Mouse (Mus musculus) heart, embryonic 16.5 days (tissue): ENCODE results near the gene Tex35. TPM values are rescaled to one million over a fixed set of nuclear protein-coding genes. Genes with fewer than 3 reads are reported as not detected.
A peak's percentile ranks its signal among the peaks of the same experiment; 100 is the strongest.

Experiments used
- ATAC-seq: fragments of 200-750 bp; cut with Nextera tagmentation; replicated peaks from 2 replicates; pipeline ENCODE4 v1.8.0; 2017; ENCODE audit warnings: moderate number of reproducible peaks; ENCODE audit not compliant: insufficient read depth, low FRiP score; ENCODE audit errors: extremely low read depth
- H3K27ac ChIP-seq: fragments of 300-500 bp; sonication (generic); 2 replicates; pipeline ENCODE4 v1.5.1; 2014; ENCODE audit warnings: mild to moderate bottlenecking, low read length, control low read depth, moderate library complexity
- H3K27me3 ChIP-seq: fragments of 300-500 bp; sonication (generic); 2 replicates; pipeline ENCODE4 v1.6.1; 2014; ENCODE audit warnings: low read length, mixed read lengths; ENCODE audit not compliant: control insufficient read depth, insufficient read depth
- H3K36me3 ChIP-seq: fragments of 300-500 bp; sonication (generic); 2 replicates; pipeline ENCODE4 v1.6.1; 2014; ENCODE audit not compliant: control insufficient read depth, insufficient read depth
- H3K4me1 ChIP-seq: fragments of 300-500 bp; sonication (generic); 2 replicates; pipeline ENCODE4 v1.6.1; 2014; ENCODE audit warnings: low read length, mixed read lengths; ENCODE audit not compliant: control insufficient read depth, insufficient read depth
- H3K4me2 ChIP-seq: fragments of 300-500 bp; sonication (generic); 2 replicates; pipeline ENCODE4 v1.6.1; 2014; ENCODE audit warnings: low read depth, mild to moderate bottlenecking, control low read depth, low read length
- H3K4me3 ChIP-seq: fragments of 300-500 bp; sonication (generic); 2 replicates; pipeline ENCODE4 v1.5.1; 2014; ENCODE audit warnings: mild to moderate bottlenecking, control low read depth, low read length
- H3K9ac ChIP-seq: fragments of 300-500 bp; sonication (generic); 2 replicates; pipeline ENCODE4 v1.6.1; 2014; ENCODE audit warnings: low read length, control low read depth
- H3K9me3 ChIP-seq: fragments of 300-500 bp; sonication (generic); replicated peaks from 2 replicates; pipeline ENCODE4 v1.6.1; 2016; ENCODE audit warnings: low read length; ENCODE audit not compliant: control insufficient read depth
- WGBS: fragments of 180-500 bp; shearing (Covaris S2); extraction: QIAGEN DNeasy Blood & Tissue Kit; methylation state at CpG from one replicate; pipeline ENCODE4 v1.1.7; 2014; 5-methylcytosine and 5-hydroxymethylcytosine counted together
- polyA plus RNA-seq: library from polyadenylated mRNA; unstranded; fragments of >200 nt; fragmentation: Nextera tagmentation; extraction: Ambion mirVana; gene quantifications from 2 replicates; pipeline ENCODE4 v1.2.1, GENCODE M21; 2015

Gene Tex35
- polyA plus RNA-seq, 1 experiment from 2014 or later = not detected

DNA sequence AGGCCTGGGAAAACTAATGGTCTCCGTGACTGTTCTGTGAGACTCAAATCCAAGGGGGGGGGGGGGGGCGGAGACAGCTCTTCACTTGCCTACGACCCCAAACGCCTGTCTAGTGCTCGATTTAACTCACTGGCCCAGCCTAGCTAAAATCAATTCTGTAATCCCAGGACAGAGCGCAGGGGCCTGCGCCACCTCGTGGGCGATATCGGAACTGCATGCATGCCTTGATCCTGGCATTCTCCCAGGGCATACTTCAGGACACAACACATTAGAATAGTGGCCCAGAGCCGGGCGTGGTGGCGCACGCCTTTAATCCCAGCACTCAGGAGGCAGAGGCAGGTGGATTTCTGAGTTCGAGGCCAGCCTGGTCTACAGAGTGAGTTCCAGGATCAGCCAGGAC, 32.2 kb downstream of the Tex35 start:
- Histone ChIP-seq H3K9me3 (no peaks in the 10 kb centered on the region), H3K9ac (no peak overlapping the region), H3K4me3 (no peak overlapping the region), H3K4me1 (peaks cover 16% of the 10 kb centered on the region), H3K27ac (no peak overlapping the region), H3K4me2 (no peak overlapping the region), H3K27me3 (no peaks in the 10 kb centered on the region), H3K36me3 (no peaks in the 10 kb centered on the region)
- ATAC-seq = peak; percentile 68
- 3% methylated on average over 15 of the region's 15 CpGs for WGBS

DNA sequence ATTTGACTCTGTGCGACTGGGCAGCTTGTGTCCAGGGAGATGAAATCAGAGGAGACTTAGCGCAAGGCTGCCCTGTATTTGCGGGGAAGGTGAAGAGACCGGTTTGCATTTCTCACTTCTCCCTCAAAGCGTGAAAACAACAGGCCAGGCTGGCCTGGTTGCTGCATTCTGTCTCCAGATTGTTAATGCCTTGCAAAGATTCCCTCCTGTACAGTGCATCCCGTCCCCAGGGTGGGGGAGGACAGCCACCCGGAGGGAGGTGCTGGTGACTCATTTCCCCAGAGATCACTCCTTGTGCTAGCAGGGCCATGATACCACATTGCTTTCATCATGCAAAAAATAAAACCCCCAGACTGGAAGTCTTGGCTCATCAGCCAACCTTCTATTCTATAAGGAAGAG, 33.5 kb downstream of the Tex35 start:
- Histone ChIP-seq H3K9me3 (no peaks in the 10 kb centered on the region), H3K4me1 (peaks cover 14% of the 10 kb centered on the region; the same call in 1 of the 2 replicates), H3K27ac (no peak overlapping the region), H3K4me3 (no peak overlapping the region), H3K4me2 (no peak overlapping the region), H3K9ac (no peak overlapping the region), H3K27me3 (no peaks in the 10 kb centered on the region), H3K36me3 (no peaks in the 10 kb centered on the region)
- ATAC-seq = no peak
- WGBS = 58% methylated on average over 7 of the region's 7 CpGs

DNA sequence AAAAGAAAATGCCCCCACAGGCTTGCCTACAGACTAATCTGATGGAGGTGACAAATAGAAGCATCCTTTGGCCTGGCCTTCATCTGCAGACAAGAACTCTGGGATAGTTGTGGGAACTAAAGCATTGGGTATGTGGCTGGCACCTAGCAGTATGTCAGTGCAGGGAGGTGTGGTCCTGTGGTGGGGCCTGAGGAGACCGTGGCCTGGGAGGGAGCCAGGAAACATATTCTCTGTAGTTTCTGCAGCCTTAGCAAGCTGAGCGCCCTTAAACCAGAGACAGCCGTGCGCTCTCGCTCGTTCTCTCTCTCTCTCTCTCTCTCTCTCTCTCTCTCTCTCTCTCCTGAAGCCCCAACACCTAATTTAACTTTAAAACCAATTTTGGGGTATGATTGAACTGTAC, 34.1 kb downstream of the Tex35 start:
- no peak overlapping the region for H3K9ac ChIP-seq
- H3K27ac ChIP-seq = no peak overlapping the region
- ATAC-seq = no peak
- no peaks in the 10 kb centered on the region for H3K36me3 ChIP-seq
- 69% methylated on average over 6 of the region's 6 CpGs for WGBS
- no peak overlapping the region for H3K4me3 ChIP-seq
- peaks cover 9% of the 10 kb centered on the region; the same call in 1 of the 2 replicates for H3K4me1 ChIP-seq
- no peaks in the 10 kb centered on the region for H3K9me3 ChIP-seq
- no peak overlapping the region for H3K4me2 ChIP-seq
- H3K27me3 ChIP-seq = no peaks in the 10 kb centered on the region

DNA sequence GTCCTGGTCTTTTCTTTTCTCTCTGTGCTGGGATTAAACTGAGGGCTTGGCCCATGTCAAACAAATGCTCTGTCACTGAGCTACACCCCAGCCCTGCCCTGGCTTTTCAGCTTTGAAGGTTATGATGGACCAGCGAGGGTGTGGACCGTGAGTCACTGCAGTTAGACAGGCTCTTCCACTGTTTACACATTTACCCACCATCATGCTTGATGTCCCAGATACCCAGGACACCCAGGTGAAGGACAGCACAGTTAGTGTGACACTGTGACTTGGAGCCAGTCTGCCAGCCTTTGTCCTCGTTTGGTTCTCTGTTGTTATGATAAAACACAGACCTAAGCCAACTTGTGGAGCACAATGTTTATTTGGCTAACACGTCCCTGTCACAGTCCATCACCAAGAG, 34.9 kb downstream of the Tex35 start:
- no peak for ATAC-seq
- Histone ChIP-seq H3K36me3 (no peaks in the 10 kb centered on the region), H3K4me1 (peaks cover 9% of the 10 kb centered on the region; the same call in 1 of the 2 replicates), H3K4me3 (no peak overlapping the region), H3K9ac (no peak overlapping the region), H3K4me2 (no peak overlapping the region), H3K9me3 (no peaks in the 10 kb centered on the region), H3K27ac (no peak overlapping the region), H3K27me3 (no peaks in the 10 kb centered on the region)
- WGBS = 54% methylated on average over 4 of the region's 4 CpGs

DNA sequence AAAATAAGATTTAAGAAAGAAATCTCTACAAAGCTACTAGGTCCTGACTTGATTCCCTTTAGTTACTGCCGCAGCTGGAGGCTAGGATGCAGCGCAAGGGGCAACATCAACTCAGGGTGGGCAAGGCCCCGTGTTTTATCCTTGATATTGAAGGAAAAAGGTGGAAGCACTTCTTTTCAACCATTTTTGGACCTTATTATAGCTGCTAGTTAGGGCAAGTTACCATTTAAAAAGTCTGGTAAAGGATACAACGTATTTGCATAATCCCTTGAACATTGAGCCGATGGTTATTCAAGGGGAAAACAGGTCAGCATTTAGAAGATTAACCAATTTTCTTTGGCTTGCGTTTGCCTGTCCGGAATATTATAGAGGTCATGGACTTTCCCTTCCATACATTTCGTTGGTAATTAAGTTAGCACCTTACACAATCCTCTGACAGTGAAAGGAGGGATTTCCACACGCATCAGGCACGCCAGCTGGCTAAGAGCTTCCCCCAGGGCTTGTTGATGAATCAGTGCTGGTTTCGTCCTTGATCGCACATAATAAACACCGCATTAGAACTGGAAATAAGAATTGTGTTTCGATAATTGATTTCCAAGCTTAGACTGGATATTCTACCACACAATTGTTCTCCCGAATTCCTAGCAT, 39.2 kb downstream of the Tex35 start:
- Histone ChIP-seq H3K27me3 (no peaks in the 10 kb centered on the region), H3K4me3 (no peak overlapping the region), H3K4me1 (peaks cover 11% of the 10 kb centered on the region), H3K4me2 (no peak overlapping the region), H3K9me3 (no peaks in the 10 kb centered on the region), H3K27ac (no peak overlapping the region), H3K9ac (no peak overlapping the region), H3K36me3 (no peaks in the 10 kb centered on the region)
- ATAC-seq = no peak
- WGBS = 88% methylated on average over 15 of the region's 15 CpGs

DNA sequence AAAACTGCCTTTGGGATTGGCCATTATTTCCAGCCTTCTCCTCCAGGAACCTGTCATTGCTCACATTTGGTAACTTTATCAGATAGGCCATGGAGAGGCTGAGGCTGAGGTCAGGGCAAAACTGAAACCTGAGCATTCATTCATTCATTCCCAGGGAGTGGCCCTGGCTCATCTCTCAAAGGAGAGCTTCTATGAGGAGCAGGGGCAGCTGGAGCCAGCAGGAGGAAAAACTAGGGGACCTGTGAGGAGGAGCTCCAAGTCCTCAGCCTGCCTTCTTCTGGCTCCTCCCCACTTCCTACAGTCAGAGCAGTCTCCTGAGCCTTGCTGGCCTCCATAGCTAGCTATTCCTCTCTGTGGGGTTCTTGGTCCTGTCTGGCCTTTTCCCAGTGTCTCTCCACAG, 40.2 kb downstream of the Tex35 start:
- H3K27ac ChIP-seq = no peak overlapping the region
- H3K4me1 ChIP-seq = peaks cover 19% of the 10 kb centered on the region
- H3K9me3 ChIP-seq = no peaks in the 10 kb centered on the region
- H3K4me2 ChIP-seq = no peak overlapping the region
- no peak overlapping the region for H3K4me3 ChIP-seq
- no peaks in the 10 kb centered on the region for H3K36me3 ChIP-seq
- no peak overlapping the region for H3K9ac ChIP-seq
- ATAC-seq = no peak
- H3K27me3 ChIP-seq = no peaks in the 10 kb centered on the region

DNA sequence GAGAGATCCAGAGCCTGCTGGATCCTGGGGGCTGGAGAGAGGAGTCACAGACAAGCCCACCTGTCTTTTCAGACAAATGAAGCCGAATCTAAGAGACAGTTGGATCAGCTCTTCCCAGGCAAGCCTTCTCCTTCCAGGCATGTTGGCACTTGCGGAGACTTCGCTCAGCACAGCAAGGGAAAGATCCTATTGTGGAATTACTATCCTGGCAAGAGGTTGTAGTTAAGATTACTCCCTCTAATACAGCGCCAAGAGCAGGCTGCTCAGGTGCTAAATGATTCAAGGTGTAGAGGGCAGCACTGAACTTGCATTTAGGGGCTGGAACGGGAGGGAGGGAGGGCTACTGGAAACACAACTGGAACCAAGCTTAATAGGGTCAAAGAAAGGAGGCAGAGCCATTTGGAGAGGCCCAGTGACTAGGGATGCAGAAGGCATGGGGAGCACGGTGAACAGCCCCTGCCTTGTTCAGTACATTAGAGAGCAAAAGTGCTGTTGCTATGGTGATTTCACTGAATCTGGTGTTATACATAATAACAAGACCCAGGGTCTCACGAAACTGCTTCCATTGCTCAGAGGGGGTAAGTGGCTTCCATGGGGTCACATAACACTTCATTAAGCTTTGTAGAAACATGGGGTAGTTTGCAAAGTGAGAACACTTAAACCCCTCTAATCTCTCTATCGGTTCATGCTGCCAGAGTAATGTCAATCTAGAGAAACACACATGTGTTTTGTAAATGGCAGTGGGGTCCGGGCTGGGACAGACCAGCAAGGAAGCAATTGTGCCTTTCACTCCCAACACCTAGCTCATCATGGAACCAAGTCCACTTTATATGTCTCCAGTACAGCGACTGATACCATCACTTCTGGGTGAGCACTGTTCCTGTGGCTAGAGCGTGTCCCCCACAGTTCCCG, 42.4 kb downstream of the Tex35 start:
- peaks cover 29% of the 10 kb centered on the region for H3K4me1 ChIP-seq
- H3K9me3 ChIP-seq = no peaks in the 10 kb centered on the region
- H3K27me3 ChIP-seq = no peaks in the 10 kb centered on the region
- no peak overlapping the region for H3K4me3 ChIP-seq
- no peaks in the 10 kb centered on the region for H3K36me3 ChIP-seq
- no peak for ATAC-seq
- WGBS = 81% methylated on average over 12 of the region's 12 CpGs
- H3K4me2 ChIP-seq = no peak overlapping the region
- H3K9ac ChIP-seq = 0 out of 2 replicates have a peak overlapping the region, but pooled peaks have one; percentile 21
- peak overlapping the region; percentile 61 for H3K27ac ChIP-seq

DNA sequence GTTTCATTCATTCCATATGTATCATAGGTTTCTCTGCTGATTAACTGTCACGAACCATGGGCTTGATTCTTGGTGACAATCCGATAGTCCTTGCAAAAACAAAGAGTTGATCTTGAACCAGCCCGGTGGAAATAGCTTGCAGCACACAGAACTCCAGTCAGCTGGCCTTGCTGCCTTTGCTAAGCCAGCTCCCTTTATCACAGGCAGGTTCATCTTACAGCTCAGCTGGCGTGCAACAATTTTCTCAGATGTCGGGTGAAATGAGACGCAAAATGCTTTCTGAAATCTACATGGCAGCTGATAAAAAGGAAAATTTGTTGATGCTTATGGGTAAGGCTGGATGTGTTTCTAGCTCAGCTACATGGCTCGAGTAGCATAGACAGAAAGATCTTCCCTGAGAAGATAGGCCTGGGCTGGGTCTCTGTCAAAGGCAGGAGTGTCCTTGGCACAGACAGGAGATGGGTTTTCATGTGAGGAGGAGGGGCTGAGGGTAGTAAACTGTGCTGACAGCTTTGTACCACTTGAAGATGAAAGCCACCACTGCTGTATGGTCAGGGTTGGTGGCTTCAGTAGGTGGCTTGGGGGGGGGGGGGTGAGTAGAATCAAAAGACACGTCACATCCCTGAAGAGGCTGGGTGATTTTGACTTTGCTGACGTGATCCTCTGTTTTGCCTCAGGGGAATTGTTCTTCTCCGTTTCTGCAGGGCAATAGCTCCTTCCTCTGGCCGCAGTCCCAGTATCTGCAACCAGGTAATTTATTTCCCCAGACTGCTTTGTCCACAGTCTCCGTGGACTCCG, 45.0 kb downstream of the Tex35 start:
- Histone ChIP-seq H3K4me2 (no peak overlapping the region), H3K4me3 (no peak overlapping the region), H3K9me3 (no peaks in the 10 kb centered on the region), H3K36me3 (no peaks in the 10 kb centered on the region), H3K27me3 (no peaks in the 10 kb centered on the region), H3K27ac (peak overlapping the region; percentile 37), H3K9ac (no peak overlapping the region), H3K4me1 (peaks cover 32% of the 10 kb centered on the region)
- 32% methylated on average over 13 of the region's 13 CpGs for WGBS
- ATAC-seq = peak; percentile 38
